Mouse (Mus musculus): Measurements from ENCODE around the gene Mmel1. TPM values are rescaled to one million over a fixed set of nuclear protein-coding genes. Genes with fewer than 3 reads are reported as not detected.

Gene Mmel1
- under 1 TPM; 0.65 to 0.76 TPM for total RNA-seq (2021)
- long read RNA-seq, experiment 1: 0 reads
- long read RNA-seq, experiment 2: 0 reads

GRCm38 (mm10) chr4:154869440-154869839, at the start of gene Mmel1:
Gene Mmel1 (plus strand): TSS chr4:154869585.
- DNase-seq (ENCODE audit: low spot score in 2 of 2): no peak

- DNase-seq (ENCODE audit: low spot score in 2 of 2): no peak
Observed at GRCm38 (mm10) chr4:154825662-154826061, 43.7 kb upstream of the Mmel1 start.

- DNase-seq (ENCODE audit: low spot score in 2 of 2): no peak
Observed at GRCm38 (mm10) chr4:154826224-154826623, 43.2 kb upstream of the Mmel1 start.

- DNase-seq (ENCODE audit: low spot score in 2 of 2): no peak
Observed at GRCm38 (mm10) chr4:154827181-154827580, 42.2 kb upstream of the Mmel1 start.

GRCm38 (mm10) chr4:154827861-154828610, 41.3 kb upstream of the Mmel1 start:
- no peak for DNase-seq (ENCODE audit: low spot score in 2 of 2)

- no peak for DNase-seq (ENCODE audit: low spot score in 2 of 2)
Observed at GRCm38 (mm10) chr4:154831915-154832573, 37.3 kb upstream of the Mmel1 start.

- DNase-seq (ENCODE audit: low spot score in 2 of 2): no peak
Observed at GRCm38 (mm10) chr4:154836183-154836915, 33.0 kb upstream of the Mmel1 start.

GRCm38 (mm10) chr4:154837170-154837569, 32.2 kb upstream of the Mmel1 start, which contains the start of gene Ttc34:
Gene Ttc34 (plus strand): TSS chr4:154837459.
- peak in 1 of 2 experiments; percentile 48 for DNase-seq (ENCODE audit: low spot score in 2 of 2)

- DNase-seq (ENCODE audit: low spot score in 2 of 2): no peak
Observed at GRCm38 (mm10) chr4:154838741-154839140, 30.6 kb upstream of the Mmel1 start.

GRCm38 (mm10) chr4:154839406-154839805, 30.0 kb upstream of the Mmel1 start:
- no peak for DNase-seq (ENCODE audit: low spot score in 2 of 2)

- DNase-seq (ENCODE audit: low spot score in 2 of 2): no peak
Observed at GRCm38 (mm10) chr4:154852696-154853095, 16.7 kb upstream of the Mmel1 start.

GRCm38 (mm10) chr4:154853881-154854280, 15.5 kb upstream of the Mmel1 start:
- no peak for DNase-seq (ENCODE audit: low spot score in 2 of 2)

GRCm38 (mm10) chr4:154854676-154855345, 14.6 kb upstream of the Mmel1 start:
- no peak for DNase-seq (ENCODE audit: low spot score in 2 of 2)

GRCm38 (mm10) chr4:154855721-154856479, 13.5 kb upstream of the Mmel1 start:
- DNase-seq (ENCODE audit: low spot score in 2 of 2): peak; percentile 35 to 39

GRCm38 (mm10) chr4:154856480-154856837, 12.9 kb upstream of the Mmel1 start:
- no peak for DNase-seq (ENCODE audit: low spot score in 2 of 2)

- DNase-seq (ENCODE audit: low spot score in 2 of 2): no peak
Observed at GRCm38 (mm10) chr4:154856882-154857281, 12.5 kb upstream of the Mmel1 start.

- DNase-seq (ENCODE audit: low spot score in 2 of 2): no peak
Observed at GRCm38 (mm10) chr4:154857366-154858240, 11.8 kb upstream of the Mmel1 start.

- DNase-seq (ENCODE audit: low spot score in 2 of 2): no peak
Observed at GRCm38 (mm10) chr4:154858601-154859000, 10.8 kb upstream of the Mmel1 start.

GRCm38 (mm10) chr4:154861967-154862366, 7.4 kb upstream of the Mmel1 start:
- DNase-seq (ENCODE audit: low spot score in 2 of 2): no peak

Data from adrenal gland, postnatal 4 days (tissue).